Mouse (Mus musculus) midbrain, embryonic 12.5 days (tissue): ENCODE data around the gene Vps26c. TPM values are rescaled to one million over a fixed set of nuclear protein-coding genes. Genes with fewer than 3 reads are reported as not detected.

Experiments used
- polyA plus RNA-seq: library from polyadenylated mRNA; unstranded; fragments of >200 nt; fragmentation: Nextera tagmentation; extraction: Ambion mirVana; gene quantifications from 2 replicates; pipeline ENCODE4 v1.2.1, GENCODE M21; 2016

Gene Vps26c
- polyA plus RNA-seq, 1 experiment from 2014 or later: 60.6 TPM

Other genes with a start within 250 kb of the Vps26c start
- 12.6 and 13.3 TPM in 2 replicates for gene Hlcs, start 213.3 kb downstream of the Vps26c start, polyA plus RNA-seq
- gene Ripply3, start 198.4 kb downstream of the Vps26c start, polyA plus RNA-seq: 3.4 and 3.9 TPM in 2 replicates
- gene Ttc3, start 156.2 kb downstream of the Vps26c start, polyA plus RNA-seq: 618 and 658 TPM in 2 replicates
- gene Pigp, start 155.0 kb downstream of the Vps26c start, polyA plus RNA-seq: 116 and 124 TPM in 2 replicates
- 9.5 and 10.0 TPM in 2 replicates for gene Dyrk1a, start 43.2 kb upstream of the Vps26c start, polyA plus RNA-seq